Mouse (Mus musculus) gastrocnemius, postnatal 25 days (tissue): ENCODE results near the gene Mpi. TPM values are rescaled to one million over a fixed set of nuclear protein-coding genes. Genes with fewer than 3 reads are reported as not detected.

Experiments used
- DNase-seq: peaks from one replicate; pipeline ENCODE4 v3.0.0; 2022
- total RNA-seq, 2 experiments: library from RNA; stranded (reverse); gene quantifications; 1 replicate in 1 of 2; 2 replicates in 1 of 2; pipeline ENCODE4 v1.2.3; 2021

Mpi gene
- total RNA-seq, 2 experiments from 2014 or later: 75.1 to 87.6 TPM

DNA sequence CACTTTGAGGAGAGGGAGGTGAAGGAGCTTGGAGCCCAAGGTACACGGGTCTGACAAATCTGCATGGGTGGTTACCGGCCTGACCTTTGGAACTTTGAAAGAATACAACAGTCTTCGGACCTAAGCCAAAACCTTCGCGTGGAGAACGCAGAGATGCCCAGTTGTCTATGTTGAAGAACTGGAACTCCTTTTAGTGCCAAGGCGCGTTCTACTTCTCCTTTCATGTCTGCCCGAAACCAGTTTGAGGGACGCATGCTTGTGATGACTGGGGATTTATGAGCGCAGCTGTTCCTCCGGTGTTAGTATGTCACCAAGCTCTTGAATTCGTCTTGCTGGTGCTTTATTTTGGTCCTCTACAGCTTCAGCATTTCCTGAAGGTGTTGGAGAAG, 9.1 kb upstream of the Mpi start:
- DNase-seq: no peak

GRCm38 (mm10) chr9:57560861-57561710, 8.5 kb upstream of the Mpi start, which contains the start of gene Scamp2:
TSS of gene Scamp2 (plus strand) at chr9:57560943.
- peak; percentile 92 for DNase-seq

DNA sequence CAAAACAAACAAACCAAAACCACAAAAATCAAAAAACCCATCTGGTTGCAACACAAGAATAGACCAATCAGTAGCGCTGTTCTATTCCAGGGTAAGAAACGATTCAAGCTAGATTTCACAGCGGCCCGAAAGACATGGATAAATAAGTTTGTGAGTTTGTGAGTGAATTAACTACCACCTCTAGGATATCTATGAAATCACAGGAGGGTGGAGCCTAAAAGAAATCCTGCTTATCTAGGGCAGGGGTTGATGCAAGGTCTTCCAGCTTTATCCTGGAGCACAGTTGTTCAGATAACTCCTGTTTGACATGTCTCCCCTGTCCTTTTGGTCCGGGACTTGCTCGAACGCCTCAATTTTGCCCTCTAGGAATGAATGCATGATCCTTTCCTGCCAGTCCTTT, 7.7 kb upstream of the Mpi start:
- DNase-seq: no peak

GRCm38 (mm10) chr9:57559568-57559967, 7.0 kb upstream of the Mpi start:
- no peak for DNase-seq

DNA sequence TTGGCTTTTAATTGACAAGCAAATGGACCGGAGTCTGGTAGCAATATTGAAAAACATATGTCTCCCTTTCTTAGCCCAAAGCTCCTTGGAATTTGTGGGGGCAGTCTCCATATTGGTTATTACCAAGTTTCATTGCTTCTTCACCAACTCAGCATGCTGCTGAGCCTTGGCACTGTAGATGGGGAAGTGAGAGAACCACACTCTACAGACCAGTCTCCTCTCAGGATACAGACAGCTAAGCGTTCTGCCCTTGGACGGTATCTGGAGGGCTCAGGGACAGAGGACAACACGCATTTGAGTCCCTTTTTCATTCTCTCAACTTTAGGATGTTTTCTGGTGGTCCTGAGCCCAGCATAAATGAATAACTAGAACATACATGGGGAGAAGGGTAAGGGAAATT, 6.1 kb upstream of the Mpi start:
- no peak for DNase-seq

GRCm38 (mm10) chr9:57557215-57557614, 4.7 kb upstream of the Mpi start:
- no peak for DNase-seq

DNA sequence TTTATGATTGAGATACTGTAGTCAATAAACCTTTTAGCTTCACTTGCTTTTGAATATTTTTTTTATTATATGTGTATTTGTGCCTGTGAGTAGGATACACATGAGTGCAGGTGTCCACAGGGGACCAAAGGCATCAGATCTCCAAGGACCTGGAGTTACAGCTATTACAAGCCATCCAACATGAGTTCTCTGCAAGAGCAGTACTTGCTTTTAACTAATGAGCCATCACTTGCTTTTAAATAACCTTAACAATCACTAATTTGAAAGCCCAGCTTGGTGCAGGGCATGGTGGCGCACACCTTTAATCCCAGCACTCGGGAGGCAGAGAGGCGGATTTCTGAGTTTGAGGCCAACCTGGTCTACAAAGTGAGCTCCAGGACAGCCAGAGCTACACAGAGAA, 2.2 kb upstream of the Mpi start:
- DNase-seq: no peak

- DNase-seq: no peak
Observed at GRCm38 (mm10) chr9:57553119-57553518, 556 bp upstream of the Mpi start.

DNA sequence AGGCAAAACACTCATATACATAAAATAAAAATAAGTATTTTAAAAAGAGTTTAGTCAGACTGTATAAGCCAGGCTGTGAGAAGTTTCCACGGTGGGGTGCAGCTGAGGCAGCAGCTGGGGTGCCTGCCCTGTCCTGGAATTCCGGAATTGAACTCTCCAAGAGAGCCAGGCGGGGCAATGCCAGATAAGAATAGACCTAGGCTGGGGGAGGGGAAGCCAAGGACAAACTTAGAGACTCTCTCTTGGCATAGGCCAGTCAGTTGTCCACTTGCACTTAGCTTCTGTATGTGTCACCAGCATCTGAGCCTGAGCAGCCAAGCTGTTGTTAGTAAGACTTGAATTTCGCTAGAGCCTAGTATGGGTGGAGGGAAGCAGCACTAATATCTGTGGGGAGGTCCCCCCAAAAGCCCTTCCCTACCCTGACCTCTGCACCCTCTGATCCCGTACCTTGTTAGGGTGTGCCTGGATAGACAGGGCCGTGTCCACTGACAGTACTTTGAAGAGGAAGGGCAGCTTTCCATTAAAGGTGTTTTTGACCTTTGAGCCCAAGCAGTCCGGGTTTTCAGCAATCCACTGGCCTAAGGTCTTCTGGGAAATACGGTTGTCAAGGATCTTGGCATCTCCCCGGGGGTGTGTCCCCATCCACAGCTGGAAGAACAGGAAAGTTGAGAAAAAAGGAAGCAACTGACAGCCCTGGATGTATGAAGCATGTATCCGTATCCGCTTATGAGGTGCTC, 2.3 kb downstream of the Mpi start:
- peak; percentile 62 for DNase-seq

DNA sequence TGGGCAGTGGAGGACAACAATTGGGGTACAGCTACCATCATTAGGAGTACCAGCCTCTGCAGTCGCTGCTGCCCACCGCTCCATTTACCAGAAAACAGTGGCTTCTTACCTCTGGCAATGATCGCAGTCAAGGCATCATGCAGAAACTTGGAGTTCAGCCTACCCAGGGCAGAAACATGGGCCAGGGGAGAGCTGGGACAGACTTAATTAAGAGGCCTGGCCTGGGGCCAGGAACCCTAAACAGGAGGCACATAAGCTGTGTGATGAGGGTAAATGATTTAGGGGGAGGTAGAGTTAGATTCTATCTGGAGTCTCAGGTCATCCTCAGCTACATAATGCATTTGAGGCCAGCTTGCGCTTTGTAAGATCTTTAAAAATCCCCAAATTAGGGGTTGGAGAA, 3.4 kb downstream of the Mpi start:
- no peak for DNase-seq

GRCm38 (mm10) chr9:57547869-57548268, 4.7 kb downstream of the Mpi start:
- no peak for DNase-seq

DNA sequence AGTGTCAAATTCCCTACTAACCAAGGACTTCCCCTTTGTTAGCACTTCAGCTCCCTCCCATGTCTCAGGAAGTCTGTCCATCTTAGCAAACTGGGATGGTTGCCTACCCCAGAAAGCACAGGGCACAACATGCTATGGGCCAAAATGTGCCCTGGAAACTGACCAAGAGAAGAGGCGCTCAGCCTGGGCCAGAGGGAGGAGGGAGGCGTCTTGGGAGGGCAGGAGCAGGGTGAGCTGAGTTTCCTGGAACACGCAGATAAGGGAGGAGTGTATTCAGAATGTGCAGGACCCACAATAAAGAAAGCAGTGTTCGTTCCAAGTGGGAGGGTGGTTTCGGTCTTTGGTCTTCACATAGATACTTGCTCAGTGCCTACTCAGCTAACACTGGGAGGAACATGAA, 5.3 kb downstream of the Mpi start:
- peak; percentile 80 for DNase-seq

- no peak for DNase-seq
Observed at GRCm38 (mm10) chr9:57543951-57544350, 8.6 kb downstream of the Mpi start.

GRCm38 (mm10) chr9:57541312-57541711, 11.3 kb downstream of the Mpi start:
- no peak for DNase-seq

DNA sequence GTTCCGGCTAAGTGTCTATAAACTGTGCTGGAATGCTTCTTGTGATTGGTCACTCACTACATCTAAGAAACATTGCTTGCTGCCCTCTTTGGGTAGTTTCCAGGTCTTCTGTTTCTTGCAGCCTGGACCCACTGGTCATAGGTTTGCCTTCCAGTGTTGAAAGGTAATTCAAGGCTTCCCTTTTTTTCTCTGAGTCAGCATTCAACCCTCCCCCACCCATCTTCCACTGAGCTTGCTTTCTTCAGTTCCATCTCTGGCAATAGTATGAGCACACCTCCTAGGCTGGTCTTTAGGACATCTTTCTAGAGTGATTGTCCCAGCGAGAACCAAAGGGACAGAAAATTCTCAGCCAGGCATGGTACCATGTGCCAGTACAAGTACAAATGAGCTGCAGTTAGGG, 13.0 kb downstream of the Mpi start:
- DNase-seq: no peak

DNA sequence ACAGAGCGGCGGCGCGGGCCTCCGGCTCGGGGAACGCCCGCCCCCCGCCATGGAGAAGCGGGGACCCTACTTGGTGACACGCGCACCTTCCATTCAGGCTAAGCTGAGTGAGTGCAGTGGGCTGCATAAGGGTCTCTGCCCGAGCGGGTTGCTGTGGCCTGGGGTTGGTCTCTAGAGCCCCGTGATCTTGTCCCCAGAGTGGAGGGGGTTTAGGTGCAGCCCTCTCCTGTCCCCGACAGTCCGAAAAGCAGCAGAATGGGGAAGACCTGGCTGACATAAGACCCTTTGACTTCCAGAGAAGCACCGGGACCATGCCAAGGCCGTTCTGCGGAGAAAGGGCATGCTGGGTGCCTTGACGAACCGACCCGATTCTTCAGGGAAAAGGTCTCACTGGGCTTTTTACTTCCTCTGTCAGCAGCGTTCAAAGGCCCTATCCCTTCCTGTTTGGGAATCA, 14.8 kb downstream of the Mpi start:
- no peak for DNase-seq

- DNase-seq: peak; percentile 87
Observed at GRCm38 (mm10) chr9:57537044-57537727, 15.4 kb downstream of the Mpi start, which contains the start of gene Fam219b. TSS of gene Fam219b (plus strand) at chr9:57537528.

DNA sequence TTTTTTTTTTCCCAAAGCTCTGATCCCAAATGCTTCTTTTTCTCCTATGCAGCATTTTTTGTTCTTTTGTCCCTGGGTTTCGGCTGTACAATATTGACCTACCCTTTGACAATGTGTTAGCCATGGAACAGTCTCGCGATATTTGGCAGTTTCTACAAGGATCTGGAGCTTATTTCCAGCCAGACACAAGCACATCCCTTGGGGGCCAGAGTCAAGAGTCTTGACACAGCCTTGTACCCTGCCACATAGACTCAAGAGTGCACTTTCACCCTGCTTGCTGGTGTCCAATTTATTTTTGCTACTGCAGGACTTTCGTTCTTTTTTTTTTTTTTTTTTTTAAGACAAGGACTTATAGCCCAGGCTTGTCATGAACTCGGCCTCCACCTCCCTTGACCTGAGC, 16.2 kb downstream of the Mpi start:
- DNase-seq: no peak

GRCm38 (mm10) chr9:57531946-57532345, 20.6 kb downstream of the Mpi start:
- DNase-seq: no peak

DNA sequence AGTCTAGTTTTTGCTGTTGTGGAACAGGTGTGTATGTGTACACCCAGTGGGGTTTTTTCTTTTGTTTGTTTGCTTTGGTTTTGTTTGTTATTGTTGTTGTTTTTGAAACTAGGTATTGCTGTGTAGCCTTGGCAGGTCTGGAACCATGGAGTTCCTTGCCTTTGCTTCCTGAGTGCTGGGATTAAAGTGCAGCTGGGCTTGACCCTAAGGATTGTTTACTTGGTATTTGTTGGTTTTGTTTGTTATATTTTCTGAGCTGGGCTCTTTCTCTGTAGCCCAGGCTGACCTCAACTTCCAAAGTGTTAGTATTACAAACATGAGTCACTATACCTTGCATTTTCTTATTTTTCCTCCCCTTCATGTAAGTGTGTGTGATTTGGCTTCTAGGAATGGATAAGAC, 26.1 kb downstream of the Mpi start:
- no peak for DNase-seq

DNA sequence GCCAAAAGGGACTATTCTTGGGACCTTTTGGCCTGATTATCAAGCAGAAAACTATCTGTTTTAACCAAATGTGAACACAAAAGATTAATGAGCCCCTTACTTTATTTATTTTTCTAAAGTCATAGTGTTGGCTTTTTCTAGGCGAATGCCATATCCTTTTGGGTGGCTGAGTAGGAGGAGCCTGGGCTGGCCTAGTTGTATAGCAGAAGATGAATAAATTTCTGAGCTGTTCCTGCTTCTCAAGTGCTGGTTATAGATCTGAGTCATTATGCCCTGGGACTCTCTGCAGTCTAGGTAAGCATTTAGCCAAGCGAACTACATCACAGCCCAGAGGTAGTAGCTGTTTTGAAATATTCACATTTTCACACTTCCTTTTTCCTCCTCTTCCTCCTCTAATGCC, 27.0 kb downstream of the Mpi start:
- no peak for DNase-seq

- DNase-seq: no peak
Observed at GRCm38 (mm10) chr9:57524439-57524838, 28.1 kb downstream of the Mpi start.

GRCm38 (mm10) chr9:57523754-57524153, 28.8 kb downstream of the Mpi start:
- DNase-seq: no peak
